Mouse (Mus musculus) 3134 (cell line): ENCODE results near the gene Hsp90aa1.
A peak's percentile ranks its signal among the peaks of the same experiment; 100 is the strongest.
"Not testable (repeated sequence)": the region's sequence is repeated elsewhere in the genome, so short reads cannot be mapped to it uniquely, and the experiment has no call there.

ENCODE experiments used
- DNase-seq: peaks from one replicate; pipeline ENCODE4 v3.0.0-alpha.2; 2011; ENCODE audit warnings: low spot score; ENCODE audit not compliant: insufficient read length; ENCODE audit errors: extremely low read depth

Hsp90aa1 gene

GRCm38 (mm10) chr12:110702556-110702955 is at the start of gene Hsp90aa1:
TSS of gene Hsp90aa1 (minus strand) at chr12:110702728.
- no peak for DNase-seq

GRCm38 (mm10) chr12:110750770-110751439 is 48.4 kb upstream of the Hsp90aa1 start:
- no peak for DNase-seq

GRCm38 (mm10) chr12:110738158-110738921 is 35.8 kb upstream of the Hsp90aa1 start:
- peak; percentile 48 for DNase-seq

- peak; percentile 92 for DNase-seq
Measured at GRCm38 (mm10) chr12:110737170-110738157, 34.9 kb upstream of the Hsp90aa1 start, which contains the start of gene Wdr20. TSS of gene Wdr20 (plus strand) at chr12:110737944.

GRCm38 (mm10) chr12:110736641-110737040 is 34.1 kb upstream of the Hsp90aa1 start:
- DNase-seq = peak; percentile 12

GRCm38 (mm10) chr12:110733254-110733653 is 30.7 kb upstream of the Hsp90aa1 start:
- DNase-seq = not testable (repeated sequence)

GRCm38 (mm10) chr12:110726428-110726827 is 23.9 kb upstream of the Hsp90aa1 start:
- no peak for DNase-seq

GRCm38 (mm10) chr12:110725489-110725888 is 23.0 kb upstream of the Hsp90aa1 start:
- peak; percentile 66 for DNase-seq

- no peak for DNase-seq
Measured at GRCm38 (mm10) chr12:110725051-110725450, 22.5 kb upstream of the Hsp90aa1 start.

- no peak for DNase-seq
Measured at GRCm38 (mm10) chr12:110716004-110716403, 13.5 kb upstream of the Hsp90aa1 start.

- DNase-seq = no peak
Measured at GRCm38 (mm10) chr12:110714215-110714614, 11.7 kb upstream of the Hsp90aa1 start.

GRCm38 (mm10) chr12:110713784-110714183 is 11.3 kb upstream of the Hsp90aa1 start:
- no peak for DNase-seq

GRCm38 (mm10) chr12:110711270-110711669 is 8.7 kb upstream of the Hsp90aa1 start:
- DNase-seq = no peak

GRCm38 (mm10) chr12:110707451-110707850 is 4.9 kb upstream of the Hsp90aa1 start:
- DNase-seq = no peak

GRCm38 (mm10) chr12:110706337-110707231 is 4.1 kb upstream of the Hsp90aa1 start:
- DNase-seq = peak; percentile 60

- DNase-seq = not testable (repeated sequence)
Measured at GRCm38 (mm10) chr12:110705419-110705818, 2.9 kb upstream of the Hsp90aa1 start.

GRCm38 (mm10) chr12:110703682-110704081 is 1.2 kb upstream of the Hsp90aa1 start:
- no peak for DNase-seq

- DNase-seq = peak; percentile 86
Measured at GRCm38 (mm10) chr12:110703008-110703471, 512 bp upstream of the Hsp90aa1 start.

GRCm38 (mm10) chr12:110701363-110701762 is 1.2 kb downstream of the Hsp90aa1 start:
- peak; percentile 71 for DNase-seq

- DNase-seq = no peak
Measured at GRCm38 (mm10) chr12:110700730-110701129, 1.8 kb downstream of the Hsp90aa1 start.
